Comparison of ENCODE assay signal across 8 mouse cellular contexts in genomic region chr4:128884711-128885095, GRCm38 (mm10). TPM values are rescaled to one million over a fixed set of nuclear protein-coding genes. Genes with fewer than 3 reads are reported as not detected.
A peak's percentile ranks its signal among the peaks of the same experiment; 100 is the strongest.
DNase-seq lines count a peak whose midpoint lies in the region; ATAC-seq lines count a peak whose summit lies in the region.

No protein-coding gene starts in this region.

- WGBS in heart, embryonic 12.5 days, result 47% methylated on average over 5 of the region's 5 CpGs
- 57% methylated on average over 5 of the region's 5 CpGs for WGBS in hindbrain, embryonic 14.5 days
- 55% methylated on average over 5 of the region's 5 CpGs for WGBS in midbrain, embryonic 12.5 days

- peak; percentile 46 for ATAC-seq in heart, embryonic 12.5 days (ENCODE audit: insufficient number of reproducible peaks, low FRiP score)
- ATAC-seq in hindbrain, embryonic 14.5 days (ENCODE audit: low FRiP score), result no peak
- ATAC-seq in midbrain, embryonic 12.5 days (ENCODE audit: low FRiP score, low read depth), result peak; percentile 31; the same call in 1 of the 2 replicates
- no peak for ATAC-seq in activated CD4-positive, CD25-positive, alpha-beta regulatory T cell, adult 4 months

- peak overlapping the region; percentile 98 for H3K4me2 ChIP-seq in heart, embryonic 12.5 days
- H3K4me2 ChIP-seq in hindbrain, embryonic 14.5 days (replicated peaks), result peak overlapping the region; percentile 88
- peak overlapping the region; percentile 99 for H3K4me2 ChIP-seq in midbrain, embryonic 12.5 days (replicated peaks)

- DNase-seq in heart, postnatal 10 days, result no peak
- no peak for DNase-seq in hindbrain, embryonic 14.5 days (ENCODE audit: low spot score)
- DNase-seq in frontal cortex, postnatal 10 days (ENCODE audit: low spot score in 2 of 2), result no peak
- DNase-seq in layer of hippocampus, adult 11-12 months (ENCODE audit: low spot score), result no peak

- peaks cover 2% of the 10 kb centered on the region; the same call in 1 of the 2 replicates for H3K27me3 ChIP-seq in heart, embryonic 12.5 days (replicated peaks)
- no peaks in the 10 kb centered on the region for H3K27me3 ChIP-seq in hindbrain, embryonic 14.5 days (ENCODE audit: control insufficient read depth, insufficient read depth, low read length)
- peaks cover 36% of the 10 kb centered on the region; the same call in 1 of the 2 replicates for H3K27me3 ChIP-seq in midbrain, embryonic 12.5 days

- no peak overlapping the region for H3K27ac ChIP-seq in heart, embryonic 12.5 days (ENCODE audit: poor library complexity, severe bottlenecking)
- no peak overlapping the region for H3K27ac ChIP-seq in brown adipose tissue, adult 24 weeks (replicated peaks; ENCODE audit: low read depth, low read length)
- H3K27ac ChIP-seq in hindbrain, embryonic 14.5 days, result peak overlapping the region; percentile 84; the same call in 1 of the 2 replicates
- peak overlapping the region; percentile 72; the same call in 1 of the 2 replicates for H3K27ac ChIP-seq in midbrain, embryonic 12.5 days (replicated peaks)

- no peak overlapping the region for H3K9ac ChIP-seq in heart, embryonic 12.5 days
- H3K9ac ChIP-seq in hindbrain, embryonic 14.5 days, result peak overlapping the region; percentile 86
- peak overlapping the region; percentile 75 for H3K9ac ChIP-seq in midbrain, embryonic 12.5 days (replicated peaks)

- H3K4me3 ChIP-seq in heart, embryonic 12.5 days, result peak overlapping the region; percentile 65
- H3K4me3 ChIP-seq in brown adipose tissue, adult 24 weeks (ENCODE audit: insufficient read depth, low read depth, low read length), result peak overlapping the region; percentile 67
- peak overlapping the region; percentile 88 for H3K4me3 ChIP-seq in hindbrain, embryonic 14.5 days (replicated peaks; ENCODE audit: low read length)
- H3K4me3 ChIP-seq in midbrain, embryonic 12.5 days, result peak overlapping the region; percentile 65

- H3K9me3 ChIP-seq in heart, embryonic 12.5 days (replicated peaks), result peaks cover 5% of the 10 kb centered on the region
- no peaks in the 10 kb centered on the region for H3K9me3 ChIP-seq in hindbrain, embryonic 14.5 days (ENCODE audit: control insufficient read depth, low read length)
- 0 out of 2 replicates have a peak, but pooled peaks cover 4% of the 10 kb centered on the region for H3K9me3 ChIP-seq in midbrain, embryonic 12.5 days

- peaks cover 10% of the 10 kb centered on the region for H3K36me3 ChIP-seq in heart, embryonic 12.5 days
- 0 out of 2 replicates have a peak, but pooled peaks cover 3% of the 10 kb centered on the region for H3K36me3 ChIP-seq in hindbrain, embryonic 14.5 days (replicated peaks; ENCODE audit: control insufficient read depth, insufficient read depth)
- H3K36me3 ChIP-seq in midbrain, embryonic 12.5 days, result no peaks in the 10 kb centered on the region

- H3K4me1 ChIP-seq in heart, embryonic 12.5 days (replicated peaks), result 0 out of 2 replicates have a peak, but pooled peaks cover 7% of the 10 kb centered on the region
- peaks cover 4% of the 10 kb centered on the region; the same call in 1 of the 2 replicates for H3K4me1 ChIP-seq in brown adipose tissue, adult 24 weeks (ENCODE audit: control insufficient read depth, insufficient read depth, insufficient read length, low read length)
- peaks cover 32% of the 10 kb centered on the region for H3K4me1 ChIP-seq in hindbrain, embryonic 14.5 days (replicated peaks; ENCODE audit: control insufficient read depth, insufficient read depth, low read length)
- peaks cover 37% of the 10 kb centered on the region for H3K4me1 ChIP-seq in midbrain, embryonic 12.5 days

- intact Hi-C loops in heart, postnatal 10 days (cut with DNase I), result no loop called here

RNA-seq across cellular contexts. Expression of gene Trim62, which starts 1.3 kb away (rescaled TPM):
- polyA plus RNA-seq in heart, embryonic 12.5 days (2016; fragmentation: Nextera tagmentation; extraction: Ambion mirVana), result 5.0 and 6.1 TPM in 2 replicates
- total RNA-seq in heart, postnatal 10 days (2021), result 1 to 10 TPM; 2.3 to 2.5 TPM
- 0.40 and 0.50 TPM in 2 replicates for polyA plus RNA-seq in brown adipose tissue, adult 24 weeks (2012; ENCODE audit: insufficient read depth, insufficient read length, missing spikeins)
- 31.9 and 35.5 TPM in 2 replicates for polyA plus RNA-seq in hindbrain, embryonic 14.5 days (2014; fragmentation: Nextera tagmentation; extraction: Ambion mirVana)
- polyA plus RNA-seq in midbrain, embryonic 12.5 days (2016; fragmentation: Nextera tagmentation; extraction: Ambion mirVana), result 14.9 and 16.7 TPM in 2 replicates
- 1 to 10 TPM in 1 of 2 experiments, under 1 TPM in 1; 0.96 to 1.6 TPM for polyA plus RNA-seq in activated CD4-positive, CD25-positive, alpha-beta regulatory T cell, adult 4 months (2017; shearing (Covaris generic))

Comparison
In these comparisons a context has a peak if more than half of its experiments do, and no peak if none do; other contexts are left out.
1. ATAC-seq: peak in heart, embryonic 12.5 days (single experiment) and midbrain, embryonic 12.5 days (single experiment); none in hindbrain, embryonic 14.5 days (single experiment) and activated CD4-positive, CD25-positive, alpha-beta regulatory T cell, adult 4 months (single experiment).
2. H3K27ac ChIP-seq: peak in hindbrain, embryonic 14.5 days (single experiment) and midbrain, embryonic 12.5 days (single experiment); none in heart, embryonic 12.5 days (single experiment) and brown adipose tissue, adult 24 weeks (single experiment).
3. Peak in every context shown above with its lines, with median percentiles within 50 percentile points of each other: H3K4me2 ChIP-seq and H3K4me3 ChIP-seq.